Mouse (Mus musculus): ENCODE data around the gene Cyp2w1.

Gene Cyp2w1

GRCm38 (mm10) chr5:139364911-139365571 is 12.6 kb downstream of the Cyp2w1 start:
- DNase-seq (ENCODE audit: low spot score in 2 of 2): no peak

DNA sequence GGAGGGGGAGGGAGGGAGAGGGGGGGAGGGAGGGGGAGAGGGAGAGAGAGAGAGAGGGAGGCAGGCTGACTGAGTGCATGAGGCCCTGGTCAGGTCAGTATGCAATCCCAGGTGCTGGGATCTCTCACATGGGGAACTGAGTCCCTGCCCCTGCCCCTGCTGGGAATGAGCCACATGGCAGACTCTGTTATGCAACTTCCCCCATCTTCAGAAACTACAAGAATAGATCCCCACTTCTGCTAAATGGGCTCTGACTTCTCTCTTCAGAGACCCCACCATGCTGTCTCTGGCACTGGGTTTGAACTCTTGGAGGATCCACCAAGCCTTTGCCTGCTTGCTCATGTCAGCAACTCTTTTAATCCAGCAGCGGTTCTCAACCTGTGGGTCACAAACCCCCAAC is 13.4 kb downstream of the Cyp2w1 start:
- DNase-seq (ENCODE audit: low spot score in 2 of 2): no peak

GRCm38 (mm10) chr5:139366484-139366883 is 14.1 kb downstream of the Cyp2w1 start:
- no peak for DNase-seq (ENCODE audit: low spot score in 2 of 2)

DNA sequence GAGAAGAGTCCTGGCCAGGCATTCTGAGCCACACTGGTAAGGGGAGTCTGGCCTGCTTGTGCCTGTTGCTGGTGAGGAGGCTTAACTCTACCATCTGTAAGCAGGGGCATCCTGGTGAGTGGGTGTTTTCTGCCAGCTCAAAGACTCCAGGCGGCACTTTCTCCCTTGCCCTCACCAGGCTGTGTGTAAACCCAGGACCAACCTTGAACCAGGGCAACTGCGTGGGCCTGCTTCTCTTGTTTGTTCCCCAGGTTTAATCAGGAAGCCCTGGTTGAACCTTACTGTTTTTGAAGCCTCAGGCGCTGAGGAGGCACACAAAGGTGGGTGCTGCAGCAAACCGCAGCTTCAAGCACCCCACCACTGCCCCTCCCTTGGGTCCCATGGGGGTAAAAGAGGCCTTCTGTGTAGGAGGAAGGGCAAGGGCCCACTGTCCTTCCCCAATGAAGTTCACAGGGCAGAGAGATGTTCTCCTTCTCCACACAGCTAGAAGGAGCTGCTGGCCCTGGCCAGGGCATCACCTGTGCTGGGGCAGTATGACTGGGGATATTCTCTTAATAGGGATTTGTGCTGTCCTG is 15.6 kb downstream of the Cyp2w1 start:
- no peak for DNase-seq (ENCODE audit: low spot score in 2 of 2)

DNA sequence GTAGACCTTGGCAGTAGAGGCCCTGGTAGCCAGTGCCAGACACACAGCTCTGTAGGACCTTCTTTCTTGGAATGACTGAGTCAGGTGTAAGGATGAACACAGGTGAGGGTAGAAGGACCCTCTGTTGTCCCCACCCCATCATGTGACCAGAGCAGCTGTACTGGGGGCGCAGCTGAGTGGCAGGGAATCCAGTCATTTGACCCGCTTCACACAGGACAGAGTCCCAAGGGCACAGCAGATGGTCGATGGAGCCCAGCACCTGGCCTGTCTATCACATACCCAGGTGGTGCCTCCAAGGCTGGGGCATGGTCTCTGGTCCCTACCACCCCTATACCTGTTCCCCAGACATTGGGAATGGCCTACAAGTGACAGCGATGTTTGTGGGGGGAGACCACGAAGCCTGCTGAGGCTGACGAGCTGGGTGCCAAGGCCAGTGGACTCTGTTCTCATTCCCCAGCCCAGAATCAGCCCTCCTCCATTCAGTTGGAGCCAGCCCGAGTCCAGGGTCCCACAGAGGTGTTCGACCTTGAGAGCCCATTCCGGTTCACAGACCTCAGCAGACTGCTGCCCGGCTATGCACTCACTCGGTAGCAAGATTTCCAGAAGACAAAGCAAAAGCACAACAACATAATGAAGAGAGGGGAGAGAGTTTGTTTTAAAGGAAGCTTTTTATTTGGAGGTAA is 16.4 kb downstream of the Cyp2w1 start:
- DNase-seq (ENCODE audit: low spot score in 2 of 2): no peak

DNA sequence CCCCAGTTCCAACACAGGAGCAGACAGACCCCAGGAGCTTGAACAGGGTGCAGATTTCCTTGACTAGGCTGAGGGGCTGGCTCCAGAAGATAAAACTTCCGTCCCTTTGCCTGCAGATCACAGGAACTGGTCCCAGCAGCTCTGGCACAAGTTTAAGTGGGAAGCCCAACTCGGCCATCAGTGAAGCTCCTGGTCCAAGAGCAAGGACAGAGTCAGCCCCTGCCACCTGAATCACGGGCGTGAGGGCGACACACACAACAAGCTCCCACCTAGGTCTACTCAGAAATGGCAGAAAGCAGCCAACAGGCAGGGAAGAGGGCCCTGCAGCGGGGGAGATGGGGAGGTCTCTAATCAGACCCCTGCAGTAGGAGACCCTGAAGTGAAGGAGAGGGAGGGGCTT is 17.9 kb downstream of the Cyp2w1 start:
- DNase-seq (ENCODE audit: low spot score in 2 of 2): no peak

GRCm38 (mm10) chr5:139371118-139371517 is 18.7 kb downstream of the Cyp2w1 start:
- no peak for DNase-seq (ENCODE audit: low spot score in 2 of 2)

DNA sequence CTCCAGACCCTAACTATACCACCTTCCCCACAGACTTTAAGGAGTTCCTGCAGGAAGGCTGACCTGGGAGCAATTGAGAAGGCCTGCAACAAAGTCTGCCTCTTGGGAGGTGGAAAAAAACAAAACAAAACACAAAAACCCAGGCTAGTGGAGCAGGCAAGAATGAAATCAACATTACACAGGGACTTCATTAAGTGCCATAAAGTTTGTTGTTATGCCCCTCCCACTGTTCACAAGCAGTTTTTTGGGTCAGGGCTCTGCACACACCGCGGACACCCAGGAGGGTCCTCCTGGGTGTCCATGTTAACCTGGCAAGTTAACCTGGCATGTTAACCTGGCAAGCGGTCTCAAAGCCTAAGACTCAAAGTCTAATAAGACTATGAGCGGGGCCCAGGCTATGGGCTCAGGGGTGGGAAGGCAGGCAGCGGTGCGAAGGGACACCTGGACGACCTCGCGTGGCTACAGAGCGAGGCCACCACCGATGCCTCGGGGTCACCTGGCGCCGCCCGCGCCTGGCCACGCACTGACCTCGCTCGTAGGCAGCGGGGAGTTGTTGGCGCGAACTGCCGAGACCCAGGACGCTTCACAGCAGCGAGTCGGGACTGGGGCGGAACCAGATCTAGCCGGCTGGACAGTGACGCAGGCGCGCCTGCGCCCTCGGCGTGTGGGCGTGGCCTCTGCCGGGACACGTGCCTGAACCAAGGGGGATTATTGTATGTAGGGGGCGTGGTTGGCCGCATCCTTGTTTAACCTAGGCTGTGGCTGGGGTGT is 19.4 kb downstream of the Cyp2w1 start:
- DNase-seq (ENCODE audit: low spot score in 2 of 2): peak; percentile 78

GRCm38 (mm10) chr5:139373126-139373525 is 20.7 kb downstream of the Cyp2w1 start:
- no peak for DNase-seq (ENCODE audit: low spot score in 2 of 2)

GRCm38 (mm10) chr5:139373889-139374444 is 21.6 kb downstream of the Cyp2w1 start:
- no peak for DNase-seq (ENCODE audit: low spot score in 2 of 2)

GRCm38 (mm10) chr5:139374841-139375240 is 22.4 kb downstream of the Cyp2w1 start:
- DNase-seq (ENCODE audit: low spot score in 2 of 2): no peak

DNA sequence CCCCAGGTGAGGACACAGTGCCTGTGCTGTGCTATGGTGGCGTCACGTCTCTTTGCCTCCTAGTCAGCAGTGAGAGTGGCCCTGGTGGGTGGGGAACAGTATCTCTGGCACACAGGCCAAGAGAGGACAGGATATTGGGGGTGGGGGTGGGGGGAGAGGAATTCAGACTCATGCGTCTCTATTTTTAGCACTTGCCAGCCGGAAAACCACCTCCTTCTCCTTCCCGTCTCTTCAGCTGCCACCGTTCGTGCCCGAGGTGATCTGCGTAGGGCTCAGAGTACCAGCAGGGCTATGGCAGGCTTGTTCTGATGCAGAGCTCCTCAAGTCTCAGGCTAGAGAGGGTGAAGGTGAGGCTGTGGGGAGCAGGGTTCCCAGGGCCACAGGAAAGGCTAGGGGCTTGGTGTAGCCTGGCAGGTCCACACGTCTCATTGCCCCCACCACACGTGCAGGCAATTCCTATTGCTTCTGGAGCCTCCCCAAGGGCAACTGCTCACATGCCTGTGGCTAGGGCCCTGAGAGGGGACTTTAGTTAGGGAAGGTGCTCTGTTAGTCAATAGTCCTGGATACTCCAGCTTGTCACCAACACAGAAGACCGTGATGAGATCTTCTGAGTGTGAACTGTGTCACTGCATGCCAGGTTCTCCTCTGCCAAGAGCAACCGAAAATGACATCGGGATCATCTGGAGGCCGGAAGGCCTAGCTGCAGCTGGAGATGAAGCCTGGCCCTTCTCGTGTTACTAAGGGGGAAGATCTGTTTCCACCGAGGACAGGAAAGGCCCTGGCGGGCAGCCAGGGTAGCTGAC is 25.3 kb downstream of the Cyp2w1 start, which contains the start of gene Gpr146:
Gene Gpr146 (plus strand): TSS at position 230 of the 803 bp plus-strand sequence.
- no peak for DNase-seq (ENCODE audit: low spot score in 2 of 2)

DNA sequence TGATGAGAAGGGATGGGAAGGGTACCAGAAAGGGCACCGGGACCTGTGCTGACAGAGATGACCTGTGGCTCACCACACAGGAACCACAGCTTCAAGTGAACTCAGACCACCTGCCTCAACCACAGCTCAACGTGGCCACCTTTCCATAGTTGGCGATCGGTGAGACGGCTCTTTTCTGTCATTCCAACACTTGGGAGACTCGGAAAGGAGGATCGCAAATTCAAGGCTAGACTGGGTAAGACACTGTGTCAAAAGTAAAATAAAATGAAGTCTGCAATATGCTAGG is 25.8 kb downstream of the Cyp2w1 start:
- no peak for DNase-seq (ENCODE audit: low spot score in 2 of 2)

GRCm38 (mm10) chr5:139378986-139379629 is 26.7 kb downstream of the Cyp2w1 start:
- no peak for DNase-seq (ENCODE audit: low spot score in 2 of 2)

GRCm38 (mm10) chr5:139379771-139380384 is 27.5 kb downstream of the Cyp2w1 start:
- no peak for DNase-seq (ENCODE audit: low spot score in 2 of 2)

DNA sequence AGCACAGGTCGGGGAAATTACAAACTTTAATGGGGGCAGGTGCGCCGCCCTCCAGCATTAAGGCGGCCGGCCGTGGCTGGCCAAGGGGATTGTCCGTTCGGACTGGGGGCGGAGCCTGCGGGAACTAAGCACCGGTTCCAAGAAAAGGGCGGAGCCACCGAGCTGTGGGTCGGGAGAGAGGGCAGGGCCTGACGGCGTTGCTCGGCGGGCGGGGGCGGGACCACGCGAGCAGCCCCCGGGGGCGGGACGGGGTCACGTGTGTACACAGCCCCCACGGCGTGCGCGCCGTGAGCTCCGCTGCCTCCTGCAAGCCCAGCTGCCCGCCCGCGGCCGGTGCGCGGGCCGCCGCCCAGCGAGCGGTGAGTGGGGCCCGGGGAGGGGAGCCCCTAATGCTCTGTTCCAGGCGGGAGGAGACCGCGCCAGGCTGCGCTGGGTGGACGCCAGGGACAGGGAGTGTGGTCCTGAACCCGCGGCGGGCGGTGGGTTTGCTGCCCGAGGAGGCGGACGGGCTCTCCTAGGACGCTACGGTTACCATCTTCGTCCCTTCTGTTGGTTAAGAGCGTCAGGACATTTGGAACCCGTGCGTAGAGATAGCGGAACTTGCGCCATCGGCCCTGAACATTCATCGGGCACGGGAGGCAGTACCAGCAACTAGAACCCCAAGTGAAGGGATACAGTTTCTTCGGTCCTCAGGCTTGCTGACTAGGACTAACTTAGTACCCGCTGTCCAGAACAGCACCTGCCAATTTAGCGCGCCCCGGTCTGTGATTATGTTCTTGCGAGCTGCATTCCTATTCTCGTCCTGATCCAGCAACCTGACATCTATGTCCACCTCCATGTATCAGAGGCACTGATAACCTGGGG is 28.2 kb downstream of the Cyp2w1 start:
- peak; percentile 53 to 72 for DNase-seq (ENCODE audit: low spot score in 2 of 2)

- DNase-seq (ENCODE audit: low spot score in 2 of 2): no peak
Measured at GRCm38 (mm10) chr5:139381586-139382513, 29.4 kb downstream of the Cyp2w1 start.

- no peak for DNase-seq (ENCODE audit: low spot score in 2 of 2)
Measured at GRCm38 (mm10) chr5:139382760-139383159, 30.3 kb downstream of the Cyp2w1 start.

Data from frontal cortex, postnatal 25 days (tissue).